Mouse (Mus musculus): ENCODE data around the gene Cox7a2l.

DNA sequence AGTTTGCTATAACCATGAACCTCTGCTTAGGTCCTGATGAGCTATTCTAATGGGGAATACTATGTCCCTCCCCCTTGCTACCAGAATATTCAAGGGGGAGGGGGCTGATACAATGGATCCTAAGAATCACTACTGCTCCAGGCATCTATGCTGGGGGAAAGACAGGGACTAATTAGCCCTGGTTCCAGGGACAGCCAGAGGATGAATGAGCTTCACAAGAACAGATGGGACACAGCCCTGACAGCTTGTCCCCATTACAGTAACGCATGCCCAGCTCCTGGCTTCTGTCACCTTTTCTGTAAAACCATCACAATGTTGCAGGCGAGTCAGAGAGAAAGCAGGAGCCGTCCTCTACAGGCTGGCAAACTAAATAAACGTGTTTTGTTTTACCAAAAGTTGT is 48.4 kb upstream of the Cox7a2l start:
- no peak for TF ChIP-seq POLR2A (IDR thresholded peaks at IDR 0.05; ENCODE audit: insufficient read length, low read depth)
- TF ChIP-seq TCF12 (IDR thresholded peaks at IDR 0.05; ENCODE audit: insufficient read depth, poor library complexity, severe bottlenecking): no peak
- no peak for TF ChIP-seq POLR2AphosphoS2 (IDR thresholded peaks at IDR 0.05; ENCODE audit: insufficient read length, low read depth)
- no peak for TF ChIP-seq E2F4 (IDR thresholded peaks at IDR 0.05; ENCODE audit: insufficient read depth)
- TF ChIP-seq MAX (IDR thresholded peaks at IDR 0.05; ENCODE audit: low read depth): no peak
